Mouse (Mus musculus): ENCODE measurements around the gene Tatdn2. TPM values are rescaled to one million over a fixed set of nuclear protein-coding genes. Genes with fewer than 3 reads are reported as not detected.

Tatdn2 gene
- 211 to 234 TPM (median 215 TPM) in 4 replicates for total RNA-seq (2023)

DNA sequence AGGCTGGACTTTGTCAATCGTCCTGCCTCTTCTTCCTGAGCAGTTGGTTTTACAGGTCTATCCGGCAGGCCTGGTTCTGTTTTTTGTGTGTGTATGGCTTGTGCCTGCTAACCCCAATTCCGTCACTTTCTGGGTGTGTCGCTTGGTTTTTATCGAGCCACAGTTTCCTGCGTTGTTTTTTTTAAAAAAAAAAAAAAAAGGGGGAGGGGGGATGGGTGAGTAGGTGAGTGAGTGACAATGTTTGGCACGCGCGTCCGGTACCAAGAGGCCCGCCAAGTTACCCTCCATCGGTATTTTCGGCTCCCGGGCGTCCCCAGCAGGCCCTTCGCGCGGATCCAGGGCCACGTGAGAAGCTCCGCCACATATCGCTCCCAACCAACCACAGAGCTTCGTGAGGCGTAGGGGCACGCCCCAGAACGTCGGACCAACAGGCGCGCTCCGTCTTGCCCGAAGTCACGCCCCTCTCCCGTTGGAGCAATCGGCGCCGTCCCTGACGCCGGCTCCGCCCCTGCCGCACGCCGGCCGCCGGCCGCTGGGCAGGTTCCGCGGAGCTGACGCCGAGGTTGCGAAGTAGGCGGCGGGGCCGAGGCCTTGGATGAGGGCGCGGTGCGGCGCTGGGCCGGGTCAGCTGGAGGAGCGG is at the start of gene Tatdn2:
Gene Tatdn2, plus strand, starts transcription at position 469 of the 640 bp plus-strand sequence.

DNA sequence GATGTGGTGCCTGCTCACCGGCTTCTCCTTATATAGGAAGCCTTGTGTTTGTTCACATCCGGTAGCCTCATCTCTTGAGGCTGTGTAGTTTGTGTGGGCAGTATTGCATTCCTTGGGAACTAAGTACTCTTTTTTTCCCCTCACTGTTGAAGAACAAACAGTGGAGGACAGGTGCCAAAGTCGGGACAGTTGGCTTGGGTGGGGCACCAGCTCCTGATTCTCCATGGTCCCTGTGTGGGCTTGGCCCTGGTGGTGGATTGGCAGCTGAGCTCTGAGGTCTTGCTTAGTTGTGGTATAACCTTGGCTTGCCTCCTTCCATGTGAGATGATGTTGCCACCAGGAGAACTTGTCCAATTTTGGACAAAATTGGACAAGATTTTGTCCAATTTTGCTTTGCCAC is 23.0 kb downstream of the Tatdn2 start, which contains the start of gene Ghrl:
Gene Ghrl, minus strand, starts transcription at position 3 of the 400 bp plus-strand sequence.

DNA sequence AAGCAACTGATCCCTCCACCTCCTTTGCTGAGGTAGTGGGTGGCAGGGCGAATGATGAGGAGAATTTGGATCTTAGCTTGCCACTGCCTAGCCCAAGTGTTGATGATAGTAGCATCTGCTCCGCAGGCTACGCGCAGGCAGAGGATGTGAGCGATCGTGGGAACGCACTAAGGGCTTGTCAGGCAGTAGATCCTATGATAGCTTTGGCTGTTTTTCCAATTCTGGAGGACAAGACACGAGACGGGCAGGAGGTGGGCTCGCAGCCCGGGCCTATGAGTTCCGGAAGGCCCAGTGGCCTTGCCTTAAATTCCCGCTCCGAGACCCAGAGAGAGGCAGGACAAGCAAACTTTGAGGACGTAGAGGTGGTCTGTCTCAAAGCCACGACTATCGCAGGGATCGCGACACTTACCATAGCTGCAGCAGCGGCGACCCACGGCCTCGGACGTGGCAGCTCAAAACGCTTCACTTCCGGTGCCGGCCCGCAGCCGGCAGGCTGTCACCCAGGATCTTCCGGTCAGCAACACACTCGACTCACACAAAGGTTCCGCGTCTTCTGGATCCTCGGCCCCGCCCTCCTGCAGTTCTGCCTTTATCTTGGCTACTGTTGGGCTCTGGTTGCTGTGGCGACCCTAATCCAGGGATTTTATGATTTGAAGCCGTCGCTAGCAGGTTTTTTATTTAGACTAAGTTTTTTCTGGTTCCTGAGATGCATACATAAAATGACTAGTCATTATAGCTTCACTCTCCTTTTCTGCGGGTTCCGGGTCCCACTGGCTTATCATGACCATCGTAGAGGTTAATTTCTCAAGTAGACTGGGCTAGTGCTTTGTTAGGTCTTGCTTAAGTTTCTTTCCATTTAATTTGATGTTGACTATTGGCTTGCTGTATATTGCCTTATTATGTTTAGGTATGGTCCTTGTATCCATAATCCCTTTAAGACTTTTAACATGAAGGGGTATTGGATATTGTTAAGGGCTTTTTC is 43.7 kb downstream of the Tatdn2 start, which contains the start of gene Sec13:
Gene Sec13, minus strand, starts transcription at position 508 of the 982 bp plus-strand sequence.

Other genes starting within 250 kb of the Tatdn2 start
- gene Il17re, start 238.6 kb upstream of the Tatdn2 start, total RNA-seq (2023), result not detected in 4 replicates
- not detected in 4 replicates for gene Il17rc, start 225.6 kb upstream of the Tatdn2 start, total RNA-seq (2023)
- gene Creld1, start 213.8 kb upstream of the Tatdn2 start, total RNA-seq (2023), result 15.5 to 21.0 TPM (median 16.6 TPM) in 4 replicates
- gene Prrt3, start 195.1 kb upstream of the Tatdn2 start, total RNA-seq (2023), result 0.33 to 0.53 TPM (median 0.41 TPM) in 4 replicates
- gene Emc3, start 165.4 kb upstream of the Tatdn2 start, total RNA-seq (2023), result 78.1 to 83.8 TPM (median 81.8 TPM) in 4 replicates
- 1.5 to 3.8 TPM (median 2.6 TPM) in 4 replicates for gene Fancd2, start 165.4 kb upstream of the Tatdn2 start, total RNA-seq (2023)
- gene Fancd2os, start 96.3 kb upstream of the Tatdn2 start, total RNA-seq (2023), result not detected in 4 replicates
- 109 to 116 TPM (median 111 TPM) in 4 replicates for gene Brk1, start 92.3 kb upstream of the Tatdn2 start, total RNA-seq (2023)
- gene Vhl, start 73.1 kb upstream of the Tatdn2 start, total RNA-seq (2023), result 26.1 to 34.3 TPM (median 32.7 TPM) in 4 replicates
- gene Irak2, start 58.6 kb upstream of the Tatdn2 start, total RNA-seq (2023), result 159 to 180 TPM (median 169 TPM) in 4 replicates
- 2.9 to 3.5 TPM (median 3.2 TPM) in 4 replicates for gene Ghrl, start 22.8 kb downstream of the Tatdn2 start, total RNA-seq (2023)
- gene Sec13, start 43.7 kb downstream of the Tatdn2 start, total RNA-seq (2023), result 98.1 to 109 TPM (median 101 TPM) in 4 replicates